Mouse (Mus musculus) cortical plate, adult 2 months (tissue): ENCODE data around the gene Dek.

Source experiments
- CTCF ChIP-seq: fragments of 200-500 bp; IDR thresholded peaks from 2 replicates; pipeline ENCODE4 v1.5.1; 2011; ENCODE audit warnings: mild to moderate bottlenecking, control low read depth, low read length; ENCODE audit not compliant: insufficient read depth; ENCODE audit errors: extremely low read depth
- POLR2A ChIP-seq: fragments of 200-500 bp; IDR thresholded peaks from 2 replicates; pipeline ENCODE4 v1.6.1; 2011; ENCODE audit warnings: mild to moderate bottlenecking, low read length, control low read depth; ENCODE audit not compliant: insufficient read depth; ENCODE audit errors: extremely low read depth

DNA sequence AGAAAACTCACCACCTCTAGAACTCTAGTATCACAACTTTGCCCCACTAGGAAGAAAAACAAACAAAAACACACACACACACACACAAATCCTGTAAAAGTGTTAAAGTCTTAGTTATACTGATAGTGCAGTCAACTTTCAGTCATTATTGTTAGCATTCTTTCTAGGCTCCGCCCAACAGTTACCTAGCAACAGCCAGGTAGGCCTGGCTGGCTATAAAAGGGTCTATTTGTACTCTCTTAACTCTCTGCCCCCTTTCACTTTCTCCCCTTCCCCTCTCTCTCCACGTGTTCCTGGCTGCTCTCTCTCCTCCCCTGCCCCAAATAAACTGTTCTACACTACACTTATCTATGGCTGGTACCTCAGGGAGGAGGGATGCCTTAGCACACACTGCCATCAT lies 1.9 kb downstream of the Dek start:
- TF ChIP-seq POLR2A (no peak), CTCF (no peak)
